Comparison of ENCODE assay signal across 12 mouse cellular contexts in genomic region chr12:3609747-3610146, GRCm38 (mm10). TPM values are rescaled to one million over a fixed set of nuclear protein-coding genes. Genes with fewer than 3 reads are reported as not detected.
DNase-seq lines count a peak whose midpoint lies in the region; ATAC-seq and TF ChIP-seq lines count a peak whose summit lies in the region.
"Had no signal": no experiment of that assay in that cellular context is flagged by ENCODE, and none has a peak within 500 bp of the region (broad histone marks: within the 10 kb centered on the region; RNA-seq: fewer than 3 reads in every experiment).

No protein-coding gene starts in this region.

- no peak overlapping the region for H3K9ac ChIP-seq in heart, postnatal 0 days (replicated peaks; ENCODE audit: low read depth, low read length)
- H3K9ac ChIP-seq: embryonic facial prominence, embryonic 15.5 days; heart, embryonic 13.5 days had no signal

- H3K9me3 ChIP-seq in heart, postnatal 0 days (replicated peaks; ENCODE audit: control insufficient read depth, low read length), result no peaks in the 10 kb centered on the region
- H3K9me3 ChIP-seq: embryonic facial prominence, embryonic 15.5 days; heart, embryonic 13.5 days had no signal

- H3K27ac ChIP-seq in heart, postnatal 0 days (ENCODE audit: low read depth), result no peak overlapping the region
- H3K27ac ChIP-seq: embryonic facial prominence, embryonic 15.5 days; heart, embryonic 13.5 days; macrophage had no signal

- intact Hi-C loops in heart, postnatal 25 days (cut with DNase I), result no loop called here

- peak; percentile 30 for TF ChIP-seq CTCF in heart, postnatal 0 days (IDR thresholded peaks at IDR 0.05; ENCODE audit: low read depth)

- no peak overlapping the region for H3K4me2 ChIP-seq in heart, postnatal 0 days (ENCODE audit: low read depth, low read length)
- H3K4me2 ChIP-seq: embryonic facial prominence, embryonic 15.5 days; heart, embryonic 13.5 days had no signal

- ATAC-seq in heart, postnatal 0 days (ENCODE audit: insufficient read depth, low read depth), result no peak

- no peak for DNase-seq in heart, postnatal 0 days (ENCODE audit: low spot score)
- DNase-seq in heart, postnatal 25 days (ENCODE audit: low spot score), result no peak
- DNase-seq in thymus, postnatal 0 days (ENCODE audit: low spot score), result peak; percentile 41
- DNase-seq in thymus, postnatal 36 days, result no peak
- DNase-seq in forelimb bud, embryonic 11.5 days (ENCODE audit: low read depth, low spot score), result peak; percentile 26
- no peak for DNase-seq in adipocyte (ENCODE audit: low spot score)
- DNase-seq in urinary bladder, postnatal 25 days (ENCODE audit: low spot score), result no peak
- DNase-seq in adrenal gland, postnatal 25 days, result no peak
- DNase-seq: kidney, postnatal 4 days had no signal

- no peaks in the 10 kb centered on the region for H3K36me3 ChIP-seq in heart, postnatal 0 days (replicated peaks; ENCODE audit: control insufficient read depth, insufficient read depth, low read length)
- H3K36me3 ChIP-seq: embryonic facial prominence, embryonic 15.5 days had no signal

- H3K27me3 ChIP-seq in heart, postnatal 0 days (ENCODE audit: control insufficient read depth, insufficient read depth, low read length), result no peaks in the 10 kb centered on the region
- H3K27me3 ChIP-seq: embryonic facial prominence, embryonic 15.5 days; heart, embryonic 13.5 days had no signal

- TF ChIP-seq EP300 in heart, postnatal 0 days (IDR thresholded peaks at IDR 0.05; ENCODE audit: low read depth), result no peak

- H3K4me1 ChIP-seq in heart, postnatal 0 days (ENCODE audit: control insufficient read depth, insufficient read depth), result no peaks in the 10 kb centered on the region
- H3K4me1 ChIP-seq: heart, embryonic 13.5 days had no signal

- H3K4me3 ChIP-seq in heart, postnatal 0 days (ENCODE audit: low read depth, low read length), result no peak overlapping the region
- H3K4me3 ChIP-seq: embryonic facial prominence, embryonic 15.5 days; heart, embryonic 13.5 days had no signal

RNA-seq across cellular contexts. Expression of gene Dtnb, which starts 37.6 kb away (rescaled TPM):
- 25.5 and 30.7 TPM in 2 replicates for total RNA-seq in heart, postnatal 0 days (2014; rRNA removed; ENCODE audit: low replicate concordance)
- polyA plus RNA-seq in heart, postnatal 0 days (2015; fragmentation: Nextera tagmentation; extraction: Ambion mirVana), result 4.7 and 5.7 TPM in 2 replicates
- 1 to 10 TPM; 5.3 to 5.4 TPM for total RNA-seq in heart, postnatal 25 days (2021)
- polyA plus RNA-seq in thymus, postnatal 0 days (2015; fragmentation: Nextera tagmentation; extraction: Ambion mirVana), result 27.8 and 29.3 TPM in 2 replicates
- total RNA-seq in adrenal gland, postnatal 25 days (2021), result 41.0 and 44.0 TPM in 2 replicates

Comparison
In these comparisons a context has a peak if more than half of its experiments do, and no peak if none do; other contexts are left out.
1. DNase-seq: peak in thymus, postnatal 0 days (single experiment) and forelimb bud, embryonic 11.5 days (single experiment); none in heart, postnatal 0 days (single experiment), heart, postnatal 25 days (single experiment), thymus, postnatal 36 days (0 of 2), adipocyte (single experiment), urinary bladder, postnatal 25 days (single experiment) and adrenal gland, postnatal 25 days (single experiment).